ENCODE assay signal across 18 mouse cellular contexts in genomic region chr6:117332641-117333040, GRCm38 (mm10).
DNase-seq lines count a peak whose midpoint lies in the region; ATAC-seq and TF ChIP-seq lines count a peak whose summit lies in the region.
"Had no signal": no experiment of that assay in that cellular context is flagged by ENCODE, and none has a peak within 500 bp of the region (broad histone marks: within the 10 kb centered on the region; RNA-seq: fewer than 3 reads in every experiment).

No protein-coding gene starts in this region.

- peak; percentile 0 for DNase-seq in layer of hippocampus, adult 11-12 months (ENCODE audit: low spot score)
- no peak for DNase-seq in layer of hippocampus, adult 18-20 months (ENCODE audit: low spot score in 2 of 2)
- DNase-seq in adipocyte (ENCODE audit: low spot score) = peak; percentile 61
- peak; percentile 80 for DNase-seq in embryonic facial prominence, embryonic 11.5 days (ENCODE audit: low spot score)
- DNase-seq in limb, embryonic 11.5 days (ENCODE audit: low spot score) = peak; percentile 57
- no peak for DNase-seq in spleen, postnatal 36 days (ENCODE audit: low spot score in 2 of 2)
- DNase-seq in cerebellum, adult 2 months = no peak
- DNase-seq: cerebellum, postnatal 10 days; heart, adult 11 months; layer of hippocampus, postnatal 36 days; lung, postnatal 14 days; right cerebral cortex, postnatal 14 days; thymus, postnatal 4 days had no signal

- no peak overlapping the region for H3K4me3 ChIP-seq in embryonic facial prominence, embryonic 11.5 days (ENCODE audit: low read depth, low read length)
- H3K4me3 ChIP-seq in limb, embryonic 11.5 days (ENCODE audit: low read depth, low read length) = no peak overlapping the region
- H3K4me3 ChIP-seq in cerebellum, adult 2 months (replicated peaks; ENCODE audit: insufficient read depth, low read depth, low read length) = no peak overlapping the region
- no peak overlapping the region for H3K4me3 ChIP-seq in neural tube, embryonic 15.5 days (replicated peaks)
- H3K4me3 ChIP-seq: heart, embryonic 15.5 days; limb, embryonic 12.5 days had no signal

- 15% methylated on average over 6 of the region's 6 CpGs for WGBS in embryonic facial prominence, embryonic 11.5 days
- WGBS in limb, embryonic 11.5 days = 8% methylated on average over 6 of the region's 6 CpGs
- 53% methylated on average over 6 of the region's 6 CpGs for WGBS in cerebellum, adult 2 months
- 64% methylated on average over 6 of the region's 6 CpGs for WGBS in neural tube, embryonic 15.5 days

- H3K9ac ChIP-seq in embryonic facial prominence, embryonic 11.5 days (replicated peaks; ENCODE audit: low read length) = no peak overlapping the region
- no peak overlapping the region for H3K9ac ChIP-seq in limb, embryonic 11.5 days (ENCODE audit: low read length)
- no peak overlapping the region for H3K9ac ChIP-seq in neural tube, embryonic 15.5 days (replicated peaks)
- H3K9ac ChIP-seq: heart, embryonic 15.5 days; limb, embryonic 12.5 days had no signal

- H3K4me1 ChIP-seq in embryonic facial prominence, embryonic 11.5 days (ENCODE audit: control insufficient read depth, insufficient read depth, low read length) = peaks cover 3% of the 10 kb centered on the region; the same call in 1 of the 2 replicates
- peaks cover 8% of the 10 kb centered on the region for H3K4me1 ChIP-seq in limb, embryonic 11.5 days (ENCODE audit: control insufficient read depth, insufficient read depth, low read length)
- H3K4me1 ChIP-seq in cerebellum, adult 2 months (ENCODE audit: control insufficient read depth, insufficient read depth, low read length) = no peaks in the 10 kb centered on the region
- H3K4me1 ChIP-seq in neural tube, embryonic 15.5 days = no peaks in the 10 kb centered on the region

- no peaks in the 10 kb centered on the region for H3K27me3 ChIP-seq in embryonic facial prominence, embryonic 11.5 days (ENCODE audit: control insufficient read depth, insufficient read depth, low read length)
- H3K27me3 ChIP-seq in limb, embryonic 11.5 days (ENCODE audit: control insufficient read depth, insufficient read depth, low read length) = no peaks in the 10 kb centered on the region
- H3K27me3 ChIP-seq in cerebellum, adult 2 months (ENCODE audit: control insufficient read depth, insufficient read depth, low read length) = no peaks in the 10 kb centered on the region
- no peaks in the 10 kb centered on the region for H3K27me3 ChIP-seq in neural tube, embryonic 15.5 days (replicated peaks)
- H3K27me3 ChIP-seq: heart, embryonic 15.5 days; limb, embryonic 12.5 days had no signal

- H3K4me2 ChIP-seq in embryonic facial prominence, embryonic 11.5 days (ENCODE audit: low read depth, low read length) = no peak overlapping the region
- H3K4me2 ChIP-seq in limb, embryonic 11.5 days (ENCODE audit: low read depth, severe bottlenecking) = no peak overlapping the region
- no peak overlapping the region for H3K4me2 ChIP-seq in neural tube, embryonic 15.5 days
- H3K4me2 ChIP-seq: heart, embryonic 15.5 days; limb, embryonic 12.5 days had no signal

- no peak for ATAC-seq in embryonic facial prominence, embryonic 11.5 days (replicated peaks; ENCODE audit: insufficient number of reproducible peaks, low FRiP score, low TSS enrichment, low read depth)
- no peak for ATAC-seq in limb, embryonic 11.5 days (ENCODE audit: insufficient number of reproducible peaks, low FRiP score, low TSS enrichment, low read depth)
- ATAC-seq in neural tube, embryonic 15.5 days (ENCODE audit: low FRiP score) = no peak
- ATAC-seq: forebrain, embryonic 14.5 days; hindbrain, embryonic 16.5 days had no signal

- no peak for TF ChIP-seq POLR2A in cerebellum, adult 2 months (IDR thresholded peaks at IDR 0.05; ENCODE audit: borderline replicate concordance, insufficient read depth, low read length)

- TF ChIP-seq CTCF in cerebellum, adult 2 months (IDR thresholded peaks at IDR 0.05; ENCODE audit: borderline replicate concordance, insufficient read depth, low read depth, low read length) = no peak

- H3K36me3 ChIP-seq in embryonic facial prominence, embryonic 11.5 days (replicated peaks; ENCODE audit: control insufficient read depth, insufficient read depth, low read depth, low read length) = no peaks in the 10 kb centered on the region
- no peaks in the 10 kb centered on the region for H3K36me3 ChIP-seq in limb, embryonic 11.5 days (ENCODE audit: control insufficient read depth, insufficient read depth, low read length)
- H3K36me3 ChIP-seq in neural tube, embryonic 15.5 days = no peaks in the 10 kb centered on the region
- H3K36me3 ChIP-seq: heart, embryonic 15.5 days; limb, embryonic 12.5 days had no signal

- H3K27ac ChIP-seq in embryonic facial prominence, embryonic 11.5 days (replicated peaks; ENCODE audit: low read depth, low read length) = no peak overlapping the region
- H3K27ac ChIP-seq in limb, embryonic 11.5 days (replicated peaks; ENCODE audit: low read depth, low read length) = no peak overlapping the region
- H3K27ac ChIP-seq in cerebellum, adult 2 months (ENCODE audit: insufficient read depth, low read length) = no peak overlapping the region
- no peak overlapping the region for H3K27ac ChIP-seq in neural tube, embryonic 15.5 days (replicated peaks)
- H3K27ac ChIP-seq: heart, embryonic 15.5 days; limb, embryonic 12.5 days had no signal

- H3K9me3 ChIP-seq in embryonic facial prominence, embryonic 11.5 days (replicated peaks; ENCODE audit: control insufficient read depth, low read length) = no peaks in the 10 kb centered on the region
- no peaks in the 10 kb centered on the region for H3K9me3 ChIP-seq in limb, embryonic 11.5 days (ENCODE audit: control insufficient read depth, low read length)
- H3K9me3 ChIP-seq in neural tube, embryonic 15.5 days (replicated peaks) = no peaks in the 10 kb centered on the region
- H3K9me3 ChIP-seq: heart, embryonic 15.5 days; limb, embryonic 12.5 days had no signal

Comparison
In these comparisons a context has a peak if more than half of its experiments do, and no peak if none do; other contexts are left out.
1. DNase-seq: peak in layer of hippocampus, adult 11-12 months (single experiment), adipocyte (single experiment), embryonic facial prominence, embryonic 11.5 days (single experiment) and limb, embryonic 11.5 days (single experiment); none in layer of hippocampus, adult 18-20 months (0 of 2), spleen, postnatal 36 days (0 of 2) and cerebellum, adult 2 months (0 of 2).